Mouse (Mus musculus): ENCODE measurements at regions not wholly inside any gene's neighbourhood (a gene's known extent, or its start where the extent isn't known, plus 50 kb on each side); places are given as distances from the start of the nearest gene placed in this dataset.
"Not testable (repeated sequence)": the region's sequence is repeated elsewhere in the genome, so short reads cannot be mapped to it uniquely, and the experiment has no call there.

DNA sequence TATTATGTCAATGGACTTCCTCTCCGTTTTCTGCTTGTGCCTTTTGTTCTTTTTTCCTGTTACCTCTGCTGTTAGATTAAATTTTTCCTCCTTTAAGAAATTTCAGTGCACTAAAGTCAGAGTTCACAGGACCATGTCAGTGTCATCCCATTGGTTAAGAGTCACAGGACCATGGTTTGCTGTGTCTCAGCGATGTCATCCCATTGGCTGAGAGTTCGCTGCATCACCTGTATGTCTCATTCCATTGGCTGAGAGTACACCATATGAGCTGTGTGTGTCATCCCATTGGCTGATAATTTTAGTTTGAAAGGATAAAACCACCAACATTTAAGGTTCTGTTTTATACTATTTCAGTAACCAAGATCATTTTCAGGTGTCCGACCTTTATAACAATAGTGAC lies 50.7 kb upstream of the Jade1 start:
- DNase-seq: no peak

DNA sequence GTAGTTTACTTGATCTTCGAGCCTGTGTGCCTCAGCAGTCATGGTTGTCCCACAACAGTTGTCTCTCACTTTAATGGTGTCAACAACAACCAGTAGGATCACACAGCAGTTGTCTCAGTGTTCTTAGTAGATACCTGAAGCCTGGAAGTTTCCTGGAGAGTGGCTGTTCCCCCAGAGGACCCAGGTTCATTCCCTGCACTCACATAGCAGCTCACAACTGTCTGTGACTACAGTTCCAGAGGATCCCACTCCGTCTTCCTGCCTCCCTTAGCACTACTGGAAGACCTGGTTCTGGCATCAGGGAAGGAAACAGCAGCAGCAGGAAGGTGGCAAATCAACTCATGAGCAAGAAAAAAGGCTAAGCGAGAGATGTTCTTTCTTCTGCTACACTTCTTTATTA lies 53.4 kb upstream of the Jade1 start:
- DNase-seq: no peak

DNA sequence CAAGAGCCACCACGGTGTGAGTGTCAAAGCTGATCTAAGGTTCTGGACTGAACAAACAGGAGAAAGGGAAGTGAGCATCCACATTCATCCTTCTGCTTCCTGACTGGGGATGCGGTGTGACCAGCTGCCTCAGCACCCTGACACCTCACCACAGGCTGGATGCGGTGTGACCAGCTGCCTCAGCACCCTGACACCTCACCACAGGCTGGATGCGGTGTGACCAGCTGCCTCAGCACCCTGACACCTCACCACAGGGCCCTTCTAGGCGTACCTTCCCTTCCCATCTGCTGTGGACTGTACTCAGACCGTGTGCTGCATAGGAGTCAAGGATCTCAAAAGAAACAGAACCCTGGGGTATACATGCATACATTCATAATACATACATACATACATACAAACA lies 53.9 kb upstream of the Jade1 start:
- DNase-seq: not testable (repeated sequence)

DNA sequence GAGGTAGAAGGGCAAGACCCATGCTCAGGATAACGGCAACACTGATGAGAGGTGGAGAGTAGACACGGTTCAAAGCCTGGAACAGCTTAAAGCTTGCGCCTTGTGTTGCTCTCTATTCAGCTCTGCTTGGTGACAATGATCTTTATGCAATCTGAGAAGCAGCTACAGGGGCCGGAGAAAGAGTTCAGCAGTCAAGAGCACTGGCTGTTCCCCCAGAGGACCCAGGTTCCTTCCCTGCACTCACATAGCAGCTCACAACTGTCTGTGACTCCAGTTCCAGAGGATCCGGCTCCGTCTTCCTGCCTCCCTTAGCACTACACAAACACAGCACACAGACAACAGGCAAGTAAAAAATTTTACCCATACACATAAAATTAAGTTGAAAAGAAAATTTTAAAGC lies 54.4 kb upstream of the Jade1 start:
- no peak for DNase-seq

DNA sequence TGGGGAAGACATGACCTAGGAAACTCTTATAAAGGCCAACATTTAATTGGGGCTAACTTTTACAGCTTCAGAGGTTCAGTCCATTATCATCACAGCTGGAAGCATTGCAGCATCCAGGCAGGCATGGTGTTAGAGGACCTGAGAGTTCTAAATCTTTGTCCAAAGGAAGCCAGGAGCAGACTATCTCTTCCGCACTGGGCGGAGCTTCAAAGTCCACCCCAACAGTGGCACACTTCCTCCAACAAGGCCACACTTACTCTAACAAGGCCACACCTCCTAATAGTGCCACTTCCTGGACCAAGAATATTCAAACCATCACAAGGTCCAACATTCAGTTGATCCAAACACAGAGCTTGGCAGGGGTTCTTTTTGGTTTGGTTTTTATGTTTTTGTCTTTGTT lies 55.9 kb upstream of the Jade1 start:
- no peak for DNase-seq

DNA sequence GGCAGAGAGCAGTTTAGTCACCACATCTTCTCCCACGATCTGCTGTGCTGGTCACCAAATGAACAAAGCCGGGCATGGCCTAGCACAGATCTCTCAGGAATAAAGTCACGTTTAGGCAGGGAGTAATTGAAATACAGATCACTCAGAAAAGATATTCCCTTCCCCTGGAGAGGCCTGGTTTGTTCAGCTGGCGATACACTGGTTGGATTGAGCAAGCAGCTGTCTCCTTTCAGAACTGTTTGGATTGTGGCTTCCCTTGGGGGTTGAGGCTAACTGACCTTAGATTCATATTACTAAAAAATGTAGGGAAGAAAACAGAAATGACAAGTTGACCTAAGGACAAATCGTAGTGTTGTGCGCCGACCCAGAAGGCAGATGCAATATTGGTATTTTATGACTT lies 56.7 kb upstream of the Jade1 start:
- DNase-seq: no peak

DNA sequence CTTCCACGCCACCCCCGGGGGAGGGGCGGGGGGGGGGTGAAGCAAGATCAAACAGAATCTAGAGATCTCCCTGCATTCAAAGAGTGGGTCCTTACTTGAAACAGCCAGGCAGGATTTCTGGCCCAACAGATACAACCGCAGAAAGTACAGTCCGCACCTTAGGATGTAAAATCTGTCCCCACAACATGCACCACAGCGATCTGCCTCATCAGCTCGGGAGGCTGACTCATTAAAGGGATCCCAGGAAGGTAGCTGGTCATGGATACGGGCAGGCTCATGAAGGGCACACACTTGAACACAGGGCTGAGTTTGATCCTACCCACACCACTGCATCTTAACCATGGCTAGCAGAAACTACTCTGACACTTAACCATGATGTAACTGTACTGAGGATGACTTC lies 57.8 kb upstream of the Jade1 start:
- no peak for DNase-seq

DNA sequence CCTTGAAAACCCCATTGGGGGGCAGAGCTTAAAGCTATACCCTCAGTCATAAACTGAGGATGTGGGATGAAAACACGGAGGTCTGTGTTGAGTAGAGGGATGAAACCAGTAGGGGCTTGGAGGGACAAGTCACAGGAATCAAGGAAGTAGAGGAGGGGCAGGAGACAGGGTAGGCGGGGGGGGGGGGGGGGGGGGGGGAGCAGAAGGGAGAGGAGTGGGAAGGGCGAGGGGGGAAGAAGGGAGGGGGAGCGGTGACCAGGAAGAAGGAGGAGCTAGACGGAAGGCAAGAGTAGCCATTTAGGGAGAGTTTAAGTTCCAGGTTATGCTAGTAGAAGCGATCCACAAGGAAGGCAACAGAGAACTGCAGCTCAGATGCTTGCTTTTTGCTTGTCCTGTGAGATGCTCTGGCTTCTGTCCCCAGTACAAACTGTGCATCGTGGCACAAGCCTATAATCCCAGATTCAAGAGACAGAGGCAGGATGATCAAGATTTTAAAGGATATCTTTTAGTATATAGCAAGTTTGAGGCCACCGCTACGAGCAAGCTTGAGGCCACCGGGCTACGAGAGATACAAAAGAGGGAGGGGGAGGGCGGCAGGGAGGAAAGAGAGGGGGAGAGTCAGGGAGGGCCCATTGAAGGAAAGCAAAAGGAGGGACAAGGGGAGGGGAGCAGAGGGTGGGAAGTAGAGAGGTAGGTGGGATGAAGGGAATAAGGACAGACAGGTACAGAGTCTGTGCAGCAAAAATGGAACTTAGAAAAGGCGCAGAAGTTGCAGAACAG lies 58.4 kb upstream of the Jade1 start:
- DNase-seq: peak; percentile 29

DNA sequence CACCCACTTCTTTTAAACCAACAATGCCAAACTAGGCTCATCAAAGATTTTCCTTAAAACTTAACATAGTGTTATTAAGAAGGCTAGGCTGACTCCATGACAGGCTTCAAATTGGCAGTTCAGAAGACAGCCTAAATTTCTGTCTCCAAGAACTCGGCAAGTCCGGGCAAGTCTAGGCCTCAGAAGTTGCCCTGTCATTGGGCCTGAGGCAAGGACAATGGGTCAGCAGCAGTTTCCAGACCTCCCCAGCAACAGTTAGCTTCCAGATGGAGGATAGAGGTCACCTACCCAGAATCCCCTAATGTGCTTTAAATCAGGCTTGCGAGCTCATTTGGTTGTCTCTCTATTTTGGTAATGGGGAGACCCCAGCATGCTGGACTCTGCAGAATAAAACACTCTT lies 59.6 kb upstream of the Jade1 start:
- DNase-seq: no peak

DNA sequence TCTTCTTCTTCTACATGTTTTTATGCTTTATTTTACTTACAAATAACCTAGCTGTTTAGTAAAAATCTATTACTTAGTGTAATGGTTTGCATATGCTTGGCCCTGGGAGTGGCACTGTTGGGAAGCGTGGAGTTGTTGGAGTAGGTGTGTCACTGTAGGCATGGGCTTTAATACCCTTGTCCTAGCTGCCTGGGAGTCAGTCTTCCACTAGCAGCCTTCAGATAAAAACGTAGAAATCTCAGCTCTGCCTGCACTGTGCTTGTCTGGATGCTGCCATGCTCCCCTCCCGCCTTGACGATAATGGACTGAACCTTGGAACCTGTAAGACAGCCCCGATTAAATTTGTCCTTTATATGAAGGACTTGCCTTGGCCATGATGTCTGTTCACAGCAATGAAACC lies 60.4 kb upstream of the Jade1 start:
- no peak for DNase-seq

DNA sequence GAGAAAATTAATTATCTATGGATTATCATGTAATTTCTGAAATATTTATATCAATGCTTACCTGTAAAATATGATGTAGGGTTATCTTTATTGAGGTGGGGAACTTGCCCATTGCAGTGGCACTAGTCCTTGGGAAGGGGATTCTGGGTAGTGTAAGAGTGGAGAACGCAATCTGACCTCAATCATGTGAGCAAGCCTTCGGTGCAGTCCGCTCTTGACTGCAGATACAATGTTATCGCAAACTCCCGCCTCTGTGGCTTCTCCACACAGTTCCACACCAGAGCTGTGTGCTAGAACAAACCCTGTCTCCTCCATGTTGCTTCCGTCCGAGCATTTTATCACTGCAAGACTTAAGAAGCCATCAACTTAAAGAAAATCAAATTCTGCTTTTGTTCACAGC lies 62.1 kb upstream of the Jade1 start:
- DNase-seq: no peak

DNA sequence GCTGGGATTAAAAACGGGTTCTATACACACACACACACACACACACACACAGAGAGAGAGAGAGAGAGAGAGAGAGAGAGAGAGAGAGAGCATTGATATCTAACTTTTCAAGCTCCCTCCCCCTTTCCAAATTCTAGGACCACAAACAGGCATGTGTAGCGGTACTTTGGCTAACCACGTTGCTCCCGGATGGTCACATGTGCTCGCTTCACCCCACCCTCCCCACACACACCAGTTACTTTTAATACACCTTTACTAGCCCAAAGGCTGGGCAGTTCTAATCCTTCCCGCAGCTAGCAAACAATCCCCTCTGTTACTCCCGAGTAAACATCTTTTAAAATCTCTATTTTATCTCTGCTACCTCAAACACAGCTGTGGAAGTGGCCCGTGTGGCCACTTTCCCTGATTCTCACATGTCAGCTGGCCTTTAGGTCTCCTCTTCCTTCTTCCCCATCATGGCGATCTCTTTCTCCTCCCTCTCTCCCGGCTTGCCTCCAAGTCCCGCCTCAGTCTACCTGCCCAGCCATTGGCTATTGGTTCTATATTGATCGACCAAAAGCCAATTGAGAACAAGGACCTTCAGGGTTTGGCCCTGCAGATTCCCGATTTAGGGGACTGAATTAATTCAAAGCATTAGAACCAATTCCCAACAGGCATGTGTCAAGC lies 62.7 kb upstream of the Jade1 start:
- no peak for DNase-seq

DNA sequence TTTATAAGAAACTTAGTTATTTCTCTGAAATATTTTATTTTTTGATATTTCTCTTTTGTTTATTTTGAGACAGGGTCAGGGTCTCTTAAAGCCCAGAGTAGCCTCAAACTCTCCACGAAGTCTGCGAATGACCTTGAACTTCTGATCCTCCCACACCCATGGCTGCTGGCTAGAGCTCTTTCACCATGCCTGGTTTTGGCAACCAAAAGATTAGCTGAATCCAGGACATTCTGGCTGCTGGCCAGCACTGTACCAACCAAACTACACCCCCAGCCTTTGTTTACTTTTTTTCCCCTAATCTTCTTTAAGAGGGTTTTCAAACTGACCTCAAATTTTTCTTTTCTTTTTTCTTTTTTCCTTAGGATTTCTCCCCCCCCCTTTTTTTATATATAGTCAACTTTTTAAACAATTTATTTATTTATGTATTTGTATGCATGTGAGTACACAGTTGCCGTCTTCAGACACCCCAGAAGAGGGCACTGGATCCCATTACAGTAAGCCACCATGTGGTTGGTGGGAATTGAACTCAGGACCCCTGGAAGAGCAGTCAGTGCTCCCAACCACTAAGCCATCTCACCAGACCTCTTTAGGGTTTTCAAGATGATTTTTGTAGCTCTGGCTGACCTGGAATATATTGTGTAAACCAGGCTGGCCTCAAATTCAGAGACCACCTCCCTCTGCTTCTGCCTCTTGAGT lies 63.4 kb upstream of the Jade1 start:
- no peak for DNase-seq

DNA sequence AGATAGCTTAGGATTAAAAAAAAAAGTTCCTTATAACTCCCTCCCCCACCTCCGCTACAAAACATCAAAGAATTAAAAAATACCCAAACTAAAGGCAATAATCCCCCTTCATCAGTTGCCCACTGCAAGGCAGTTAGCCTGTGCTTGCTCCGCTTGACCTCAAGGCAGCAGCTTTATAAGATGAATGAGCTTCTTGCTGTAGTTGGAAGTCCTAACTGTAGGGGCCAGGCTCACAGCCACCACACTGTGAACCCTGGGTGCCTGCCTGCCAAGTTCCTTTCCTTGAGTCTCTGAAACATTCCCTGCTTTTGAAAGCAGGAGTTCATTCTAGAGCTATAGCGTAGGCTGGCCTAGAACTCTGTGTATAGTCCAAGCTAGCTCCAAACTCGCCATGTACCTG lies 64.3 kb upstream of the Jade1 start:
- DNase-seq: no peak

DNA sequence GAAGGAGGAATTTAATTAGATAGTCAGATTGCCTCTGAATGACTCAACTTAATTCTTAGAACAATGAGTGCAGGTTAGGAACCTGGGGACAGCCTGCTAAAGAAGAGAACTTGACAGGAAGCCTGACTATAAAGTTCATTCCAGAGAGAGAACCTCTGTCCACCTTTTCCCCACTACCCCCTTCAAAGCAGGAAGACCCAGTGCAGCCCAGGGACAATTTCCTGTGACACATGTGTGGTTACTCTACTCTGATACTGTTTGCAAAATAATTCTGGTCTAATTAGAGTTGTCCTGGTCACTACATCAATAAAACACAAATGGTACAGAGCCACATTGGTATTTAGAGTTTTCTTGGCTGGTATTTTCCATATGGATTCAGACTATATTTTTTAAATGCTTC lies 65.5 kb upstream of the Jade1 start:
- no peak for DNase-seq

DNA sequence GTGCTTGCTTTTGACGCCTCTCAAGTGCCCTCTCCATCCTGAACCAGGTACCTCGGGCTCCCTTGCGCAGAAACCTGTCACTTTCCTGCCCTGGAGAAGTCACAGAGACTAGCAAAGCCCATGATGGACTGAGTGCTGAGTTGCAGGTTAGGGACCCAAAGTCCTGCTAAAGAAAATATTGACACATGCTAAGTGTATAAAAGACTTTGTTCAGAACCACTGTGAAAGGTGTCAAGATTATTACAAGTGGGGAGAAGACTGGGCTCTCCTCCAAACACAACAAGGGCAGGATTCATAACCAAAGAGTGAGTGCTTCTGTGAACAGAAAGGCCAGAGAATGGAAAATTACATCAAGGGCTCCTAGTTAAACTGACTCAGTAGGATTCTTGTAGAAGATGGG lies 66.0 kb upstream of the Jade1 start:
- DNase-seq: no peak

DNA sequence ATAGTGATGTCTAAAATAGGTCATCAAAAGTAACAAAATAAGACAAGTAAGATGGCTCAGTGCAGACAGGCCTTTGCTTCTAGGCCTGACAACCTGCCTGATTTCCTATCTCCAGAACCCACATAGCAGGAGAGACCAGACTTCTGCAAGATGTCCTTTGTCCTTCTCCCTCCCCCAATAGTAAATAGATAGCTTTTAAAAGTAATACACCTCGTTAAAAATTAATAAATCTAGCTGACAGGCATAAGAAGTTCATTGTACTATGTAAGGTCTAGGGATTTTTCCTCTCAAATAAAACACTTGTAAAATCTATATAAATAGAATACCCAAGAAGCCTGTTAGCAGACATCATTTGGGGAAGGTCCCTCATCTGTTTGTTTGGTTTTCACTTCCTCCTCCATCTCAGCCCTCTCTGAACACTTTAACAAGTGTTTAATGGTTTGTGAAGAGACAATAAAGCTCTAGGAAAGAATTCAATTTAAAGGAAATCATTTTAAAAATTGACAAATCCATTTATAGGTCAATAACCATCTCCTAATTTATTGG lies 67.2 kb upstream of the Jade1 start:
- no peak for DNase-seq

DNA sequence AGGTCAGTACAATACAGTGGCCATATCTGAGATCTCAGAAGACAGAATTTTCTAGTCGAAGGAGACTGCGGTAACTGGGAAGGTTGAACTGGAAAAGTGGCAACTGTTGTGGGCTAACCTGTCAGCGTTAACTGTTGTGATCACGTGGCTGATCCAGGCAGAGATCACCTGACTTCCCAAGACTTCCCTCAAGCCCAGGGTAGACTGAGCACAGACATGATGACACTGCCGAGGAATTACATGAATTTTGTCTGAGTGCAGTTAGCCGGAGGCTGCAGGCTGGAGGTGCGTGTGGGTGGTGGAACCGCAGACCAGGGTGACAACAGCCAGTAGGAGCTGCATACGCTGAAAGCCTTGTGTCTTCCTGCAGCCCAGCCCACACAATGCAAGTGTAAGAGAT lies 70.6 kb upstream of the Jade1 start:
- DNase-seq: no peak

DNA sequence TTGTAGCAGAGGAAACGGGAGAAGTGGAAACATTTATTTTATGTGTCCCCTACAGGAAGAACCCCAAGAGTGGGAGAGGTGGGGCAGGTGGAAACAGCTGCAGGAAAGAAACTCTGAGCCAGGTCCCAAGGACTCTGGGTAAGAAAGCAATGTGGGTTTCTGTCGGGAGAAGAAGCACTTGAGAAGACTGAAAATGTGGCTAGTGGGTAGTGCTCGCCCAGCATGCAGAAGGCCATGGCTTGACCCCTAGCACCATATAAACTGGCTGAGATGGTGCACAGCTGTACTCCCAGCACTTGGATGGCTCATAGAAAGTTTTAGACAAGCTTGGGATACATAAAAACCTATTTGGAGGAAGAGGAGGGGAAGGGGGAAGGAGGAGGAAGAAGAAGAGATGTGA lies 71.9 kb upstream of the Jade1 start:
- peak; percentile 15 for DNase-seq

DNA sequence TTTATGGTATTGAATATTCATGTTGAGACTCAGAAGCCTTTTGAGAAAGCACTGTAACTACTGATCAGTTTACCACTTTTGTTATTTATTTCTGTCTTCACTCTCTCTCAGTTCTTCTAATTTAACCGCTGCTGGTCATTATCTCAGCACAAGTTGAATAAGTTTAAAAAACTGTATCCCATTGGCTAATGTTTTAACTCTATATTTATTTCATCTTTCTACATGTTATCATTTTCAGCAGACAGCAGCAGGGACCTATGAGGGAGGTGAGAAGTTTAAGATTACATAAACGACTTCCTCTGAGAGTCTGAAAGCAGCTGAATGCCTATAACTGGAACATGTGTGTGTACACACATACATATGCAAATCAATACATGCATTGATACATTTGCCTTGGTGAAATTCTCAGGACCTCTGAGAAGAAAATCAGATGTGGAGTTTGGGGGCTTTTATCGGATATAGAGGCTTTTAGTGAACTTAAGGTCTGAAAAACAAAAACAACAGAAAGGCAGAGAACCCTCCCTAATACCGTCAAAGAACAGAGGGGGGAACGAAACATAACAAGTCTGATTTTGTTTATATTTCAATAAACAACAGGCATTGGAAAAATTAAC lies 72.5 kb upstream of the Jade1 start:
- no peak for DNase-seq

DNA sequence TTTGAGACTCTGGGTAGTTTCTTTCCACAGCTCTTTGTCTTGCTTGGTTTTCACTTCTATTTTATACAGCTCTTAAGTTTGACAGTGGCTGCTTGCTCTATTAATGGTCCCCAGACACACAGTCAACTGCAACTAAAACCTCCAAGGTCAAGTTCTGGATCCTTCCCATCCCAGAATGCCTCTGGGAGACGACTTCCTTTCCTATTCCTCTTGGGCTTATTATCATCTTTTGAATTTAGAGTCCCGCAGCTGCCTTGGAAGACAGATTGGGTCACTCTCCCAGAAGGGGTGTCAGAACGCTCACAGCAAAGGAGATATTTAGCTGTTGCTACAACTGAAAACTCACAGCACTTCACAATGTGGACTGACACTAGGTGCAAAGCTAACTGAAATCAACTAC lies 75.3 kb upstream of the Jade1 start:
- no peak for DNase-seq

DNA sequence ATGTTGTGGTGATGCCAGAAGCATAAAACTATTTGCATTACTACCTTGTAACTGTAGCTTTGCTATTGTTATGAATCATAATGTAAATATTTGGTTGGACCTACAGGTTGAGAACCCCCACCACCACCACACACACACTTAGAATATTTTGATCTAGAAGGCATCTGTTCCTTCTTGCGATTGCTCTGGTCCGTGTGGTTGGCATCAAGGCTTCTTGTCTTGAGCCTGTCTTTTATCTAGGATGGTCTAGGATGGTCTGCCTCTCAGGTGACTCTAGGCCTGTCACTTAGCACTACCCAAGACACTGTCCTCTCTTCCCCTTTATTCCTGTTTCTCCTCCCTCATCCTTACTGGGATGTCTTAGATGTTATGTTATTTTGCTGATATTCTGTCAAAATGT lies 76.6 kb upstream of the Jade1 start:
- no peak for DNase-seq

DNA sequence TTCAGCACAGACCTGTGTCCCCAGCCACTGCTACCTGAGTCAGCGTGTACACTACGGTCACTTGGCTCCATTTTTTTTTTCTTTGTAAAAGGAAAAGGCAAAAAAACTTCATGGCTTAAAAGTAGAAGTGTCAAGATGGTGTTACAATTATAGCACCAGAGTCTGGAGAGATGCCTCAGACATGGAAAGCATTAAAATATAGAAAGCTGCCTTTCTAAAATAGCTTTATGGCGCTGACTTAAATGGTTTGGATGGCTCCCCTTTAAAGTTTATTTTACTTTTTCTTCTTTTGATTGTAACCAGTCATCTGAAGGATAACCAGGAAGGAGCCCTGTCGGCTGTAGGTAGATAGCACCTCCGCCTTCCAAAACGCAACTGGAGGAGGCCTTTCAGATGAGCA lies 79.0 kb upstream of the Jade1 start:
- DNase-seq: no peak

DNA sequence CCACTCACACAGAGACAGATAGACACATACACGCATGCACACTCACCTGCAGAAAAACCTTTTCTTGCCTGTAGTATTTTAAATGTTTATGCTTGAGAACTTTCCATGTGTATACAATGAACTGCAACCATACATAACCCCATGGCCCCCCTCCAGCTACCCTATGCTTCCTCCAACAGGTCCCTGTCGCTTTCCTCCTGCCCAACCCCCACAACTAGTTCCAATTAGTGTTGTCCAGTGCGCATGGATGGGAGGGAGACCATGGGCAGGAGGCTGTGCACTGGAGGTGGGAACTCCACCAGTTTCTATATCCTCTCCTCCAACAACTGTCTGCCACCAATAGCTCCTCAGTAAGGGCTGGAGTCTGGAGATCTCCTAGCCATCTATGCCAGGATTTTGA lies 82.9 kb upstream of the Jade1 start:
- no peak for DNase-seq
